Mouse (Mus musculus) forebrain, embryonic 12.5 days (tissue): Measurements from ENCODE around the gene Mypop. TPM values are rescaled to one million over a fixed set of nuclear protein-coding genes. Genes with fewer than 3 reads are reported as not detected.

Experiments
- polyA plus RNA-seq: library from polyadenylated mRNA; unstranded; fragments of >200 nt; fragmentation: Nextera tagmentation; extraction: Ambion mirVana; gene quantifications from 2 replicates; pipeline ENCODE4 v1.2.1, GENCODE M21; 2016

The Mypop gene
- polyA plus RNA-seq, 1 experiment from 2014 or later, result 4.6 TPM

Other genes with a start within 250 kb of the Mypop start
- not detected in 2 replicates for gene Psg19, start 192.7 kb upstream of the Mypop start, polyA plus RNA-seq
- 0.12 TPM in 1 of 2 replicates, not detected in the other for gene Psg17, start 169.6 kb upstream of the Mypop start, polyA plus RNA-seq
- gene Mill2, start 151.3 kb upstream of the Mypop start, polyA plus RNA-seq, result 0.09 and 0.18 TPM in 2 replicates
- 1.8 and 3.1 TPM in 2 replicates for gene Pglyrp1, start 119.9 kb upstream of the Mypop start, polyA plus RNA-seq
- 39.7 and 41.0 TPM in 2 replicates for gene Ccdc61, start 80.8 kb upstream of the Mypop start, polyA plus RNA-seq
- 10.8 and 11.3 TPM in 2 replicates for gene Nova2, start 65.4 kb upstream of the Mypop start, polyA plus RNA-seq
- 0.24 and 0.28 TPM in 2 replicates for gene Nanos2, start 3.8 kb upstream of the Mypop start, polyA plus RNA-seq
- gene Irf2bp1, start 12.8 kb downstream of the Mypop start, polyA plus RNA-seq, result 36.2 and 39.8 TPM in 2 replicates
- gene Foxa3, start 32.3 kb downstream of the Mypop start, polyA plus RNA-seq, result 0.09 TPM in 1 of 2 replicates, not detected in the other
- gene Sympk, start 33.1 kb downstream of the Mypop start, polyA plus RNA-seq, result 50.6 and 53.2 TPM in 2 replicates
- gene Rsph6a, start 63.4 kb downstream of the Mypop start, polyA plus RNA-seq, result not detected in 2 replicates
- 18.2 and 19.0 TPM in 2 replicates for gene Dmwd, start 85.0 kb downstream of the Mypop start, polyA plus RNA-seq
- gene Dmpk, start 92.6 kb downstream of the Mypop start, polyA plus RNA-seq, result 10.6 and 12.3 TPM in 2 replicates
- gene Six5, start 103.3 kb downstream of the Mypop start, polyA plus RNA-seq, result 5.8 and 7.3 TPM in 2 replicates
- gene Gm4969, start 127.1 kb downstream of the Mypop start, polyA plus RNA-seq, result 1.1 and 1.8 TPM in 2 replicates
- gene Fbxo46, start 128.6 kb downstream of the Mypop start, polyA plus RNA-seq, result 18.4 and 23.1 TPM in 2 replicates
- 14.4 and 14.7 TPM in 2 replicates for gene Qpctl, start 158.0 kb downstream of the Mypop start, polyA plus RNA-seq
- gene Snrpd2, start 158.5 kb downstream of the Mypop start, polyA plus RNA-seq, result 148 and 153 TPM in 2 replicates
- 1.1 and 1.3 TPM in 2 replicates for gene Gipr, start 174.9 kb downstream of the Mypop start, polyA plus RNA-seq
- 5.8 and 6.5 TPM in 2 replicates for gene Eml2, start 185.2 kb downstream of the Mypop start, polyA plus RNA-seq
- 1.6 and 1.7 TPM in 2 replicates for gene Gpr4, start 221.3 kb downstream of the Mypop start, polyA plus RNA-seq
- 45.5 and 48.3 TPM in 2 replicates for gene Opa3, start 237.1 kb downstream of the Mypop start, polyA plus RNA-seq